Mouse (Mus musculus): ENCODE data around the gene Adam1a. TPM values are rescaled to one million over a fixed set of nuclear protein-coding genes. Genes with fewer than 3 reads are reported as not detected.
A peak's percentile ranks its signal among the peaks of the same experiment; 100 is the strongest.

Gene Adam1a
- polyA plus RNA-seq (2015; fragmentation: Nextera tagmentation; extraction: Ambion mirVana): 1.4 TPM in 2 replicates

GRCm38 (mm10) chr5:121544910-121545792 is at the start of gene Adam1a, which contains the start of gene Gm42878:
Gene Adam1a, minus strand, starts transcription at chr5:121545482.
Gene Gm42878, minus strand, starts transcription at chr5:121545482.
- ATAC-seq (ENCODE audit: insufficient read depth, low FRiP score, low read depth): peak; percentile 55
- 1% methylated on average over 48 of the region's 97 CpGs for WGBS

GRCm38 (mm10) chr5:121594714-121595313 is 49.5 kb upstream of the Adam1a start:
- H3K27me3 ChIP-seq (replicated peaks): no peaks in the 10 kb centered on the region
- no peak overlapping the region for H3K27ac ChIP-seq
- WGBS: 78% methylated on average over 6 of the region's 6 CpGs
- H3K36me3 ChIP-seq: no peaks in the 10 kb centered on the region
- H3K9ac ChIP-seq: no peak overlapping the region
- H3K4me1 ChIP-seq: peaks cover 6% of the 10 kb centered on the region; the same call in 1 of the 2 replicates
- H3K9me3 ChIP-seq: no peaks in the 10 kb centered on the region
- no peak for ATAC-seq (ENCODE audit: insufficient read depth, low FRiP score, low read depth)
- H3K4me3 ChIP-seq (replicated peaks): no peak overlapping the region
- no peak overlapping the region; the same call in 1 of the 2 replicates for H3K4me2 ChIP-seq

More at GRCm38 (mm10) chr5:121544910-121545792, at the start of gene Adam1a, which contains the start of gene Gm42878:
- no peaks in the 10 kb centered on the region for H3K27me3 ChIP-seq (replicated peaks)
- H3K9me3 ChIP-seq: no peaks in the 10 kb centered on the region
- H3K27ac ChIP-seq: peak within 1 kb of the TSS; percentile 94
- H3K4me2 ChIP-seq: peak within 1 kb of the TSS; percentile 78
- peaks cover 11% of the 10 kb centered on the region for H3K4me1 ChIP-seq
- H3K9ac ChIP-seq: peak within 1 kb of the TSS; percentile 95
- H3K4me3 ChIP-seq (replicated peaks): peak within 1 kb of the TSS; percentile 99
- H3K36me3 ChIP-seq: no peaks in the 10 kb centered on the region

GRCm38 (mm10) chr5:121593451-121594401 is 48.4 kb upstream of the Adam1a start, which contains the start of gene Aldh2:
Gene Aldh2, minus strand, starts transcription at chr5:121593824.
- Histone ChIP-seq H3K4me1 (peaks cover 6% of the 10 kb centered on the region; the same call in 1 of the 2 replicates), H3K9ac (peak within 1 kb of the TSS; percentile 68), H3K4me2 (peak within 1 kb of the TSS; percentile 95), H3K27me3 (replicated peaks) (no peaks in the 10 kb centered on the region), H3K27ac (peak within 1 kb of the TSS; percentile 71), H3K4me3 (replicated peaks) (peak within 1 kb of the TSS; percentile 70), H3K9me3 (no peaks in the 10 kb centered on the region), H3K36me3 (no peaks in the 10 kb centered on the region)
- WGBS: 3% methylated on average over 47 of the region's 47 CpGs
- ATAC-seq (ENCODE audit: insufficient read depth, low FRiP score, low read depth): peak; percentile 88

- Histone ChIP-seq H3K4me3 (replicated peaks) (peak overlapping the region; percentile 70), H3K4me2 (peak overlapping the region; percentile 95), H3K9ac (peak overlapping the region; percentile 68; the same call in 1 of the 2 replicates), H3K27ac (peak overlapping the region; percentile 71), H3K9me3 (no peaks in the 10 kb centered on the region), H3K4me1 (peaks cover 6% of the 10 kb centered on the region; the same call in 1 of the 2 replicates), H3K36me3 (no peaks in the 10 kb centered on the region), H3K27me3 (replicated peaks) (no peaks in the 10 kb centered on the region)
- WGBS: 3% methylated on average over 33 of the region's 33 CpGs
- peak; percentile 20; the same call in 1 of the 2 replicates for ATAC-seq (ENCODE audit: insufficient read depth, low FRiP score, low read depth)
These were observed 47.6 kb upstream of the Adam1a start for GRCm38 (mm10) chr5:121592816-121593407.

- Histone ChIP-seq H3K27ac (no peak overlapping the region), H3K9ac (no peak overlapping the region), H3K4me3 (replicated peaks) (peak overlapping the region; percentile 70), H3K27me3 (replicated peaks) (no peaks in the 10 kb centered on the region), H3K9me3 (no peaks in the 10 kb centered on the region), H3K4me2 (peak overlapping the region; percentile 95), H3K36me3 (no peaks in the 10 kb centered on the region), H3K4me1 (peaks cover 6% of the 10 kb centered on the region; the same call in 1 of the 2 replicates)
- ATAC-seq (ENCODE audit: insufficient read depth, low FRiP score, low read depth): no peak
- 56% methylated on average over 11 of the region's 11 CpGs for WGBS
These were observed 47.0 kb upstream of the Adam1a start for GRCm38 (mm10) chr5:121592064-121592815.

GRCm38 (mm10) chr5:121591417-121592063 is 46.3 kb upstream of the Adam1a start:
- no peak for ATAC-seq (ENCODE audit: insufficient read depth, low FRiP score, low read depth)
- Histone ChIP-seq H3K27ac (no peak overlapping the region), H3K4me2 (peak overlapping the region; percentile 95), H3K9ac (no peak overlapping the region), H3K4me3 (replicated peaks) (no peak overlapping the region), H3K9me3 (no peaks in the 10 kb centered on the region), H3K27me3 (replicated peaks) (no peaks in the 10 kb centered on the region), H3K4me1 (peaks cover 6% of the 10 kb centered on the region; the same call in 1 of the 2 replicates), H3K36me3 (no peaks in the 10 kb centered on the region)
- WGBS: 60% methylated on average over 11 of the region's 11 CpGs

GRCm38 (mm10) chr5:121589928-121590327 is 44.6 kb upstream of the Adam1a start:
- Histone ChIP-seq H3K9me3 (no peaks in the 10 kb centered on the region), H3K4me3 (replicated peaks) (no peak overlapping the region), H3K4me2 (no peak overlapping the region), H3K4me1 (peaks cover 6% of the 10 kb centered on the region; the same call in 1 of the 2 replicates), H3K36me3 (no peaks in the 10 kb centered on the region), H3K27me3 (replicated peaks) (no peaks in the 10 kb centered on the region), H3K9ac (no peak overlapping the region), H3K27ac (no peak overlapping the region)
- no peak for ATAC-seq (ENCODE audit: insufficient read depth, low FRiP score, low read depth)
- 84% methylated on average over 6 of the region's 6 CpGs for WGBS

GRCm38 (mm10) chr5:121586400-121587039 is 41.2 kb upstream of the Adam1a start:
- no peaks in the 10 kb centered on the region for H3K27me3 ChIP-seq (replicated peaks)
- peak overlapping the region; percentile 11; the same call in 1 of the 2 replicates for H3K4me2 ChIP-seq
- no peaks in the 10 kb centered on the region for H3K9me3 ChIP-seq
- H3K9ac ChIP-seq: no peak overlapping the region
- no peaks in the 10 kb centered on the region for H3K36me3 ChIP-seq
- no peak overlapping the region for H3K4me3 ChIP-seq (replicated peaks)
- peaks cover 9% of the 10 kb centered on the region for H3K4me1 ChIP-seq
- WGBS: 36% methylated on average over 6 of the region's 6 CpGs
- ATAC-seq (ENCODE audit: insufficient read depth, low FRiP score, low read depth): 0 out of 2 replicates have a peak, but pooled peaks have one; percentile 5
- peak overlapping the region; percentile 70 for H3K27ac ChIP-seq

- no peak overlapping the region for H3K9ac ChIP-seq
- no peak overlapping the region for H3K4me3 ChIP-seq (replicated peaks)
- H3K27ac ChIP-seq: peak overlapping the region; percentile 70; the same call in 1 of the 2 replicates
- H3K36me3 ChIP-seq: no peaks in the 10 kb centered on the region
- H3K4me2 ChIP-seq: no peak overlapping the region
- no peaks in the 10 kb centered on the region for H3K27me3 ChIP-seq (replicated peaks)
- H3K4me1 ChIP-seq: peaks cover 9% of the 10 kb centered on the region
- ATAC-seq (ENCODE audit: insufficient read depth, low FRiP score, low read depth): no peak
- H3K9me3 ChIP-seq: no peaks in the 10 kb centered on the region
- 86% methylated on average over 5 of the region's 5 CpGs for WGBS
These were observed 40.4 kb upstream of the Adam1a start for GRCm38 (mm10) chr5:121585699-121586098.

Data from stomach, embryonic 15.5 days (tissue).